Mouse (Mus musculus) brain, adult 10 weeks (tissue): ENCODE data around the gene Iffo2. TPM values are rescaled to one million over a fixed set of nuclear protein-coding genes. Genes with fewer than 3 reads are reported as not detected.

Experiments used
- polyA plus RNA-seq: library from polyadenylated mRNA; stranded (reverse); fragments of 350-450 nt; fragmentation: Illumina TruSeq; extraction: RNeasy Lipid Tissue Mini Kit (QIAGEN cat#74804); gene quantifications from one replicate; pipeline ENCODE4 v1.2.3, GENCODE M21; 2015; ENCODE audit warnings: low read depth, low replicate concordance

Iffo2 gene
- polyA plus RNA-seq, result 9.2 TPM

DNA sequence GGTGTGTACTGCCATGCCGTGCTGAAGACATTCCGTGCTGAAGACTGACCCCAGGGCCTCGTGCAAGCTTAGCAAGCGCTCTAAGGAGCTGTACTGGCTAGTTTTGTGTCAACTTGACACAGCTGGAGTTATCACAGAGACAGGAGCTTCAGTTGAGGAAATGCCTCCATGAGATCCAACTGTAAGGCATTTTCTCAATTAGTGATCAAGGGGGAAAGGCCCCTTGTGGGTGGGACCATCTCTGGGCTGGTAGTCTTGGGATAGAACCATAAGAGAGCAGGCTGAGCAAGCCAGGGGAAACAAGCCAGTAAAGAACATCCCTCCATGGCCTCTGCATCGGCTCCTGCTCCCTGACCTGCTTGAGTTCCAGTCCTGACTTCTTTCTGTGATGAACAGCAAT, at the start of gene Iffo2:
Gene Iffo2, plus strand, starts transcription at position 301 of the 400 bp plus-strand sequence.

DNA sequence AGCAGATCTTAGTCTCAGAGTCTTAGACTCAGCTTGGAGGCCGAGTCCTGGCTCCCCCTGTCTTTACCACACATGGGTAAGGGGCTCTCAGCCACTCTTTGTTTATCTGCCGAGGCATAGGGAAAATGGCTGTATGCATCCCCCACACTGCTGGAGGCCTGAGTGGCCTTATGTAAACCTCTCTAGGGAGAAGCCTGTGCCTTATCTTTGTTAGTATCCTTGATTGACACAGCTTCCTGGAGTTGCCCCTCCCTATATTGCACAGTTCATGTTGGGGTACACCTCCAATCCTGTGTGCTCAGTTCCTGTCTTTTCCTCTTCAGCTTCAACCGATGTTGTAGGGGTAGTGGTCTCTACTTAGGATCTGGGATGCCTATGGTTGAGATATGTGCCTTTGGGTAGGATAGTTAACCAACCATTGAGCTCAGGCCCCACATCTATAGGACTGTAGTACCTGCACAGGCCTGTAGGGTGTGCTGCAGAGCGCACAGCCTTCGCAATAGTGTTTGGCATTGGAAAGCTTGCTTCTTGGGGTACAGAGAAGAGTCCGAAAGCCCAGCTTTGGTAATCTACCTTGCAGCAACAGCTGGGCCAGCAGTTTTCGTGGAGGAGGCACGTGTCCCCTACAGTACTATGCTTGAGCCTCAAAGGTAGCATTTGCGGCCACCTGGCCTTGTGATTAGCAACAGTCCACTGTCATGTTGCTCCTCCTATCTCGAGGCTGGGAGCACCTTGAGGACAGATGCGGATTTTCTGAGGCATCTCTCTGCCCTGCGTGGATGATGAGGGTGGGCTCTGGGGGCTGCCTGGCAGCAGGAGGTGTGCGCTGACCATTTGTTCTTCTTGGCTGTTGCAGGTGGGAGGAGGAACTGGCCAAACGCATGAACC, 72.3 kb downstream of the Iffo2 start, which contains the start of gene Gm21969:
Gene Gm21969, plus strand, starts transcription at position 830 of the 888 bp plus-strand sequence.

DNA sequence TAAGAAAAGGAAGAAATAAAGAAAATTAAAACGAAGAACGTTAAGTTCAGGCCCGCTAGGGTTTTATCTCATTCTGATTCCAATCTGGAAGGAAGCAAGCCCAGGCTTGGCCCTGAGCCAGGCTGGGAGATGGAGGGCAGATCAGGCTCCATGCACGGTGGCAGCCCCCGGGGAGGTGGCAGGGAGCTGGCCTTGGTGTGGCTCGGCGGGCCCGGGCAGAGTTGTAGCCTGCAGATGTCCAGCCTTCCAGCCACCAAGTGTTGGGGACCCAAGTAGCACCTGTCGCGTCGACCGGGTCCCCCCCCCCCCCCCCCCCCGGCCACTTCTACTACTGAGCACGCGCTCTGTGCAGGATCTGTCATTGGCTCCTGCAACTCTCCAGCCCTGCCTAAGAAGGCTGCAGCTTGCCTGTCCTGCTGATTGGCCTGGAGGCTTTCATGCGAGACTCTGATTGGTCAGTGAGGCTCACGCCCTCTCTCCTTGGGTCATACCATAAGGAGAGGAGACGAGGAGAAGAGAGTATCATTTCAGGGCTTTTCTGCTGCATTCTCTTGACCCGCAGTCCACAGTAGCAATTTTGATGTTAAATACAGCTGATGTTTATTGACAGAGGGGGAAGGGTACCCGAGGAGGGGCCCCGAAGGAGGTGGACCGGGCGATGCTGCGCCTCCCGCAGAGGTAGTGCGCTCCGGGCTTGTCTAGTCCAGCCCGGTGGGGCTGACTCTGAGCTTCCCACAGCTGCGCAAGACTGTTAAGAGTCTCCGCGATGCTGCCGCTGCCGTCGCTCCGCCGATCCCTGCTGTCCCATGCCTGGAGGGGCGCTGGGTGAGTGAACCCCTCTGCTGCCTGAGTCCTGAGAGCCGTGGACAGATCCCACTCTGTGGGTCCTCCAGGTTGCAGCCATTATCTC, 92.3 kb downstream of the Iffo2 start, which contains the start of gene Aldh4a1:
Gene Aldh4a1, plus strand, starts transcription at position 494 of the 910 bp plus-strand sequence.

GRCm38 (mm10) chr4:139653238-139653637, 122.9 kb downstream of the Iffo2 start, which contains the start of gene Tas1r2:
Gene Tas1r2, plus strand, starts transcription at chr4:139653538.

Other genes with a start within 250 kb of the Iffo2 start
- gene Pqlc2, start 219.8 kb upstream of the Iffo2 start, polyA plus RNA-seq, result 9.3 TPM
- 29.8 TPM for gene Akr7a5, start 219.8 kb upstream of the Iffo2 start, polyA plus RNA-seq
- 61.6 TPM for gene Mrto4, start 178.0 kb upstream of the Iffo2 start, polyA plus RNA-seq
- gene Emc1, start 178.0 kb upstream of the Iffo2 start, polyA plus RNA-seq, result 37.2 TPM
- 98.9 TPM for gene Ubr4, start 177.9 kb upstream of the Iffo2 start, polyA plus RNA-seq
- not detected for gene Gm21969, start 72.6 kb downstream of the Iffo2 start, polyA plus RNA-seq
- gene Aldh4a1, start 92.3 kb downstream of the Iffo2 start, polyA plus RNA-seq, result 16.8 TPM
- gene Tas1r2, start 123.0 kb downstream of the Iffo2 start, polyA plus RNA-seq, result not detected